Mouse (Mus musculus): ENCODE data around the gene Olfr1042. TPM values are rescaled to one million over a fixed set of nuclear protein-coding genes. Genes with fewer than 3 reads are reported as not detected.

Olfr1042 gene
- polyA plus RNA-seq, 1 experiment from 2014 or later, result not detected

Other genes starting within 250 kb of the Olfr1042 start
- gene Olfr1025-ps1, start 246.6 kb downstream of the Olfr1042 start, polyA plus RNA-seq (2015; fragmentation: Nextera tagmentation; extraction: Ambion mirVana), result not detected in 2 replicates
- gene Olfr1026, start 240.3 kb downstream of the Olfr1042 start, polyA plus RNA-seq (2015; fragmentation: Nextera tagmentation; extraction: Ambion mirVana), result not detected in 2 replicates
- not detected in 2 replicates for gene Olfr1028, start 211.4 kb downstream of the Olfr1042 start, polyA plus RNA-seq (2015; fragmentation: Nextera tagmentation; extraction: Ambion mirVana)
- gene Olfr1029, start 187.9 kb downstream of the Olfr1042 start, polyA plus RNA-seq (2015; fragmentation: Nextera tagmentation; extraction: Ambion mirVana), result not detected in 2 replicates
- not detected in 2 replicates for gene Olfr1030, start 182.6 kb downstream of the Olfr1042 start, polyA plus RNA-seq (2015; fragmentation: Nextera tagmentation; extraction: Ambion mirVana)
- not detected in 2 replicates for gene Olfr1031, start 171.5 kb downstream of the Olfr1042 start, polyA plus RNA-seq (2015; fragmentation: Nextera tagmentation; extraction: Ambion mirVana)
- not detected in 2 replicates for gene Olfr1032, start 156.3 kb downstream of the Olfr1042 start, polyA plus RNA-seq (2015; fragmentation: Nextera tagmentation; extraction: Ambion mirVana)
- 2.2 and 2.3 TPM in 2 replicates for gene Olfr1033, start 141.2 kb downstream of the Olfr1042 start, polyA plus RNA-seq (2015; fragmentation: Nextera tagmentation; extraction: Ambion mirVana)
- gene Olfr1034, start 116.0 kb downstream of the Olfr1042 start, polyA plus RNA-seq (2015; fragmentation: Nextera tagmentation; extraction: Ambion mirVana), result 0.13 TPM in 1 of 2 replicates, not detected in the other
- not detected in 2 replicates for gene Olfr1036, start 87.8 kb downstream of the Olfr1042 start, polyA plus RNA-seq (2015; fragmentation: Nextera tagmentation; extraction: Ambion mirVana)
- gene Olfr1037, start 74.5 kb downstream of the Olfr1042 start, polyA plus RNA-seq (2015; fragmentation: Nextera tagmentation; extraction: Ambion mirVana), result not detected in 2 replicates
- not detected in 2 replicates for gene Olfr1039, start 25.9 kb downstream of the Olfr1042 start, polyA plus RNA-seq (2015; fragmentation: Nextera tagmentation; extraction: Ambion mirVana)
- not detected in 2 replicates for gene Olfr1040, start 15.1 kb downstream of the Olfr1042 start, polyA plus RNA-seq (2015; fragmentation: Nextera tagmentation; extraction: Ambion mirVana)
- not detected in 2 replicates for gene Olfr1043, start 5.7 kb upstream of the Olfr1042 start, polyA plus RNA-seq (2015; fragmentation: Nextera tagmentation; extraction: Ambion mirVana)
- gene Olfr1044, start 16.0 kb upstream of the Olfr1042 start, polyA plus RNA-seq (2015; fragmentation: Nextera tagmentation; extraction: Ambion mirVana), result not detected in 2 replicates
- gene Olfr52, start 23.8 kb upstream of the Olfr1042 start, polyA plus RNA-seq (2015; fragmentation: Nextera tagmentation; extraction: Ambion mirVana), result not detected in 2 replicates
- gene Olfr1045, start 41.2 kb upstream of the Olfr1042 start, polyA plus RNA-seq (2015; fragmentation: Nextera tagmentation; extraction: Ambion mirVana), result not detected in 2 replicates
- not detected in 2 replicates for gene Olfr1046, start 57.5 kb upstream of the Olfr1042 start, polyA plus RNA-seq (2015; fragmentation: Nextera tagmentation; extraction: Ambion mirVana)
- gene Olfr1047, start 69.6 kb upstream of the Olfr1042 start, polyA plus RNA-seq (2015; fragmentation: Nextera tagmentation; extraction: Ambion mirVana), result not detected in 2 replicates
- not detected in 2 replicates for gene Olfr1048, start 78.5 kb upstream of the Olfr1042 start, polyA plus RNA-seq (2015; fragmentation: Nextera tagmentation; extraction: Ambion mirVana)
- gene Olfr1049, start 96.5 kb upstream of the Olfr1042 start, polyA plus RNA-seq (2015; fragmentation: Nextera tagmentation; extraction: Ambion mirVana), result not detected in 2 replicates
- gene Olfr1051, start 117.2 kb upstream of the Olfr1042 start, polyA plus RNA-seq (2015; fragmentation: Nextera tagmentation; extraction: Ambion mirVana), result not detected in 2 replicates
- not detected in 2 replicates for gene Olfr1052, start 130.6 kb upstream of the Olfr1042 start, polyA plus RNA-seq (2015; fragmentation: Nextera tagmentation; extraction: Ambion mirVana)
- not detected in 2 replicates for gene Olfr1053, start 153.4 kb upstream of the Olfr1042 start, polyA plus RNA-seq (2015; fragmentation: Nextera tagmentation; extraction: Ambion mirVana)
- not detected in 2 replicates for gene Olfr1054, start 173.6 kb upstream of the Olfr1042 start, polyA plus RNA-seq (2015; fragmentation: Nextera tagmentation; extraction: Ambion mirVana)
- gene Olfr1055, start 188.4 kb upstream of the Olfr1042 start, polyA plus RNA-seq (2015; fragmentation: Nextera tagmentation; extraction: Ambion mirVana), result not detected in 2 replicates
- gene Olfr1056, start 200.6 kb upstream of the Olfr1042 start, polyA plus RNA-seq (2015; fragmentation: Nextera tagmentation; extraction: Ambion mirVana), result not detected in 2 replicates
- gene Olfr1057, start 216.6 kb upstream of the Olfr1042 start, polyA plus RNA-seq (2015; fragmentation: Nextera tagmentation; extraction: Ambion mirVana), result not detected in 2 replicates
- gene Olfr1058, start 226.7 kb upstream of the Olfr1042 start, polyA plus RNA-seq (2015; fragmentation: Nextera tagmentation; extraction: Ambion mirVana), result not detected in 2 replicates

Measured in heart, embryonic 13.5 days (tissue).